Mouse (Mus musculus): Measurements from ENCODE around the gene Pycr1. TPM values are rescaled to one million over a fixed set of nuclear protein-coding genes. Genes with fewer than 3 reads are reported as not detected.
A peak's percentile ranks its signal among the peaks of the same experiment; 100 is the strongest.

Pycr1 gene
- total and polyA plus RNA-seq, 2 experiments from 2014 or later, result 2.1 to 6.3 TPM

- Histone ChIP-seq H3K4me3 (ENCODE audit: low read depth, low read length) (0 out of 2 replicates have a peak overlapping the region, but pooled peaks have one; percentile 6), H3K4me2 (ENCODE audit: low read depth, low read length) (peak overlapping the region; percentile 96; the same call in 1 of the 2 replicates), H3K27me3 (ENCODE audit: control insufficient read depth, insufficient read depth, low read length) (no peaks in the 10 kb centered on the region), H3K9me3 (replicated peaks; ENCODE audit: control insufficient read depth, low read length) (no peaks in the 10 kb centered on the region), H3K4me1 (ENCODE audit: control insufficient read depth, insufficient read depth) (peaks cover 31% of the 10 kb centered on the region), H3K36me3 (replicated peaks; ENCODE audit: control insufficient read depth, insufficient read depth, low read length) (peaks cover 13% of the 10 kb centered on the region), H3K27ac (ENCODE audit: low read depth) (peak overlapping the region; percentile 63), H3K9ac (replicated peaks; ENCODE audit: low read depth, low read length) (no peak overlapping the region; the same call in 1 of the 2 replicates)
- no peak for ATAC-seq (ENCODE audit: insufficient read depth, low read depth)
- 75% methylated on average over 23 of the region's 23 CpGs for WGBS
- TF ChIP-seq EP300 (IDR thresholded peaks at IDR 0.05; ENCODE audit: low read depth), result no peak
- TF ChIP-seq CTCF (IDR thresholded peaks at IDR 0.05; ENCODE audit: low read depth), result no peak
- no peak for DNase-seq (ENCODE audit: low spot score)
Observed at GRCm38 (mm10) chr11:120629341-120629730, 14.2 kb downstream of the Pycr1 start.

DNA sequence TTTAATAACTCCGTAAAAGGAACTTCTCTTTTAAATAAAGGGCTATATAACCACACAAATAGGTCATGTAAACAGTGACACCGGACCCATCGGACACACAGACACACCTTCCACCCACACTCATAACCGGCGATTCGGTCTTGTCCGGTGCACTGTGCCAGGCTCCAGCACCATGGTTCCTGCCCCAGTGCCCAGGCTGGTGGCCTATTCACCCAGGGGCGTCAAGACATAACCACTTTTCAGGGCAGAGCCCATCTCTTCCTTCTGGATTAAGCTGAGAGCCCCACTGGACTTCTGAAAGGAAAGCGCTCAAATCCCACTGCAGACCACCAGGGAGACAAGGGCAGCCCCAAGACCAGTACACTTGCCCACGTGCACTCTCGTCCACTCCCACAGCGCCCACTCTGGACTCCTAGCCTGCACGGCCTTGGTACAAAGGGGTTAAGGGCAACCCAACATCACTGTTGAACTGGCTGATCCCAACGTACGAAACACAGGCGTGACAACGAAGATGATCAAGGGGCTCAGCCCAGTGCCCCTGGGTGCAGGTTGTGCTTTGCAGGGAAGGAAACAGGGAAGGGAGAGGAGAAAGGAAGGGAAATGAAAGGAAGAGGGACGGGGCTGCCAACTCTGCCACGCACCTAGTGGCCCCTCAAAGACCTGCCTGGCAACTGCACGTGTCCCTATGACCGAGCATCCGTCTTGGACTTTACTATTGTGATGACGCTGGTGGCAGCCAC is 14.8 kb downstream of the Pycr1 start:
- no peak for ATAC-seq (ENCODE audit: insufficient read depth, low read depth)
- DNase-seq (ENCODE audit: low spot score), result no peak
- no peak overlapping the region for H3K27ac ChIP-seq (ENCODE audit: low read depth)
- H3K36me3 ChIP-seq (replicated peaks; ENCODE audit: control insufficient read depth, insufficient read depth, low read length), result peaks cover 13% of the 10 kb centered on the region
- no peak overlapping the region for H3K9ac ChIP-seq (replicated peaks; ENCODE audit: low read depth, low read length)
- H3K4me1 ChIP-seq (ENCODE audit: control insufficient read depth, insufficient read depth), result peaks cover 31% of the 10 kb centered on the region
- H3K9me3 ChIP-seq (replicated peaks; ENCODE audit: control insufficient read depth, low read length), result no peaks in the 10 kb centered on the region
- TF ChIP-seq EP300 (IDR thresholded peaks at IDR 0.05; ENCODE audit: low read depth), result no peak
- no peak for TF ChIP-seq CTCF (IDR thresholded peaks at IDR 0.05; ENCODE audit: low read depth)
- no peaks in the 10 kb centered on the region for H3K27me3 ChIP-seq (ENCODE audit: control insufficient read depth, insufficient read depth, low read length)
- WGBS, result 94% methylated on average over 23 of the region's 23 CpGs
- no peak overlapping the region for H3K4me3 ChIP-seq (ENCODE audit: low read depth, low read length)
- H3K4me2 ChIP-seq (ENCODE audit: low read depth, low read length), result no peak overlapping the region

GRCm38 (mm10) chr11:120627468-120628300 is 15.9 kb downstream of the Pycr1 start:
- Histone ChIP-seq H3K4me2 (ENCODE audit: low read depth, low read length) (peak overlapping the region; percentile 0; the same call in 1 of the 2 replicates), H3K9me3 (replicated peaks; ENCODE audit: control insufficient read depth, low read length) (no peaks in the 10 kb centered on the region), H3K27me3 (ENCODE audit: control insufficient read depth, insufficient read depth, low read length) (no peaks in the 10 kb centered on the region), H3K9ac (replicated peaks; ENCODE audit: low read depth, low read length) (no peak overlapping the region), H3K27ac (ENCODE audit: low read depth) (no peak overlapping the region), H3K4me3 (ENCODE audit: low read depth, low read length) (no peak overlapping the region), H3K4me1 (ENCODE audit: control insufficient read depth, insufficient read depth) (peaks cover 30% of the 10 kb centered on the region), H3K36me3 (replicated peaks; ENCODE audit: control insufficient read depth, insufficient read depth, low read length) (peaks cover 21% of the 10 kb centered on the region)
- ATAC-seq (ENCODE audit: insufficient read depth, low read depth), result no peak
- 81% methylated on average over 22 of the region's 22 CpGs for WGBS
- TF ChIP-seq EP300 (IDR thresholded peaks at IDR 0.05; ENCODE audit: low read depth) (no peak), CTCF (IDR thresholded peaks at IDR 0.05; ENCODE audit: low read depth) (no peak)
- DNase-seq (ENCODE audit: low spot score), result no peak

DNA sequence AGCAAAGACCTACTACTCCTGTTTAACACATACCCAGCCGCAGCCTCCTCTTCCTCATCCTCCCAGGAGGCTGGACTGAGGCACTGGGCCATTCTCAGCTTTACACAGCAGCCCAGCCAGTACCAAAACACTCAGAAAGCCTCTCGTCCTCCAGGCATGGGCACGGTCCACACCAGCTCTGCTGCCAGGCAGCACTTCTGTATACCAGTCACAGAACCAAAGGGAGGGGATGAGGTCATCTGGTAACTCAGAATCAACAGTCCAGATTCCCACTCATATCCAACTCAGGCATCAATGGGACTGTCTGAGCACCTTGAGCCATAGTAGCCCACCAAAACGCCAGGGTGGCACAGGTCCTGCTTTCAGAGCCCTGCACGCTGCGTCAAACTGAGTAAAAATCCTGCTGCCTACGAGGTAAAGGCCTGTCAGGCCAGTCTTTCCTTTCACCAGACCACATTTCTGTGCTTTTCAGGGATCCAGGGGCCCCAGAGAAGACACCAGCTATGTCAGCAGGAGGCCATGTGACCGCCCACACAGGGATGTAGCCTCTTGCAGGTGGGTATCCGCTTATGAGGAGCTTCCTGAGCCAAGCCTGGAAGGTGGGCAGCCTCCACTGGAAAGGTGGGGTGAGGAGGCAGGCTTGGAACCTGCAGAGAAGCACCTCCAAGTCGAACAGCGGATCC is 16.6 kb downstream of the Pycr1 start:
- H3K4me1 ChIP-seq (ENCODE audit: control insufficient read depth, insufficient read depth), result peaks cover 24% of the 10 kb centered on the region
- TF ChIP-seq EP300 (IDR thresholded peaks at IDR 0.05; ENCODE audit: low read depth) (no peak), CTCF (IDR thresholded peaks at IDR 0.05; ENCODE audit: low read depth) (no peak)
- no peak for ATAC-seq (ENCODE audit: insufficient read depth, low read depth)
- H3K4me2 ChIP-seq (ENCODE audit: low read depth, low read length), result no peak overlapping the region
- H3K36me3 ChIP-seq (replicated peaks; ENCODE audit: control insufficient read depth, insufficient read depth, low read length), result peaks cover 23% of the 10 kb centered on the region
- DNase-seq (ENCODE audit: low spot score), result no peak
- H3K4me3 ChIP-seq (ENCODE audit: low read depth, low read length), result no peak overlapping the region
- H3K27me3 ChIP-seq (ENCODE audit: control insufficient read depth, insufficient read depth, low read length), result no peaks in the 10 kb centered on the region
- no peak overlapping the region for H3K9ac ChIP-seq (replicated peaks; ENCODE audit: low read depth, low read length)
- no peaks in the 10 kb centered on the region for H3K9me3 ChIP-seq (replicated peaks; ENCODE audit: control insufficient read depth, low read length)
- H3K27ac ChIP-seq (ENCODE audit: low read depth), result no peak overlapping the region
- 85% methylated on average over 11 of the region's 11 CpGs for WGBS

GRCm38 (mm10) chr11:120625152-120625775 is 18.3 kb downstream of the Pycr1 start, which contains the start of gene Sirt7:
TSS of gene Sirt7 (minus strand) at chr11:120625240.
- Histone ChIP-seq H3K4me2 (ENCODE audit: low read depth, low read length) (peak within 1 kb of the TSS; percentile 96), H3K9ac (replicated peaks; ENCODE audit: low read depth, low read length) (peak within 1 kb of the TSS; percentile 72), H3K9me3 (replicated peaks; ENCODE audit: control insufficient read depth, low read length) (no peaks in the 10 kb centered on the region), H3K36me3 (replicated peaks; ENCODE audit: control insufficient read depth, insufficient read depth, low read length) (peaks cover 39% of the 10 kb centered on the region), H3K27ac (ENCODE audit: low read depth) (peak within 1 kb of the TSS; percentile 89), H3K4me1 (ENCODE audit: control insufficient read depth, insufficient read depth) (peaks cover 13% of the 10 kb centered on the region), H3K27me3 (ENCODE audit: control insufficient read depth, insufficient read depth, low read length) (no peaks in the 10 kb centered on the region), H3K4me3 (ENCODE audit: low read depth, low read length) (peak within 1 kb of the TSS; percentile 95)
- ATAC-seq (ENCODE audit: insufficient read depth, low read depth) (no peak), DNase-seq (ENCODE audit: low spot score) (no peak)
- 12% methylated on average over 5 of the region's 5 CpGs for WGBS
- no peak for TF ChIP-seq CTCF (IDR thresholded peaks at IDR 0.05; ENCODE audit: low read depth)
- no peak for TF ChIP-seq EP300 (IDR thresholded peaks at IDR 0.05; ENCODE audit: low read depth)

Data from heart, postnatal 0 days (tissue).